Comparison of ENCODE assay signal across 8 mouse cellular contexts in genomic region chr2:12327216-12327615, GRCm38 (mm10). TPM values are rescaled to one million over a fixed set of nuclear protein-coding genes. Genes with fewer than 3 reads are reported as not detected.
DNase-seq lines count a peak whose midpoint lies in the region; ATAC-seq and TF ChIP-seq lines count a peak whose summit lies in the region.

No protein-coding gene starts in this region.

- peaks cover 20% of the 10 kb centered on the region for H3K4me1 ChIP-seq in heart, embryonic 15.5 days (replicated peaks)
- H3K4me1 ChIP-seq in kidney, postnatal 0 days (replicated peaks; ENCODE audit: insufficient read depth, low read length), result peaks cover 10% of the 10 kb centered on the region; the same call in 1 of the 2 replicates
- H3K4me1 ChIP-seq in stomach, embryonic 16.5 days (ENCODE audit: control insufficient read depth, insufficient read depth, low read length), result 0 out of 2 replicates have a peak, but pooled peaks cover 5% of the 10 kb centered on the region

- H3K36me3 ChIP-seq in heart, embryonic 15.5 days, result no peaks in the 10 kb centered on the region
- H3K36me3 ChIP-seq in kidney, postnatal 0 days (ENCODE audit: insufficient read depth, low read length), result no peaks in the 10 kb centered on the region
- H3K36me3 ChIP-seq in stomach, embryonic 16.5 days (ENCODE audit: control insufficient read depth, insufficient read depth, low read length), result no peaks in the 10 kb centered on the region

- WGBS in heart, embryonic 15.5 days, result 16% methylated on average over 10 of the region's 10 CpGs
- WGBS in kidney, postnatal 0 days, result 12% methylated on average over 10 of the region's 10 CpGs
- WGBS in stomach, embryonic 16.5 days, result 14% methylated on average over 10 of the region's 10 CpGs

- no peak for TF ChIP-seq CTCF in kidney, postnatal 0 days (IDR thresholded peaks at IDR 0.05; ENCODE audit: low read depth)

- H3K27ac ChIP-seq in heart, embryonic 15.5 days, result peak overlapping the region; percentile 21; the same call in 1 of the 2 replicates
- no peak overlapping the region for H3K27ac ChIP-seq in kidney, postnatal 0 days
- H3K27ac ChIP-seq in stomach, embryonic 16.5 days (ENCODE audit: low read length), result no peak overlapping the region

- ATAC-seq in heart, embryonic 15.5 days (replicated peaks; ENCODE audit: insufficient number of reproducible peaks, insufficient read depth, low FRiP score, low read depth), result no peak
- ATAC-seq in kidney, postnatal 0 days (replicated peaks; ENCODE audit: low FRiP score, low read depth), result peak; percentile 35; the same call in 1 of the 2 replicates
- peak; percentile 95 for ATAC-seq in megakaryocyte progenitor cell, adult 5-6 weeks (replicated peaks; ENCODE audit: poor library complexity)
- no peak for ATAC-seq in stomach, embryonic 16.5 days (ENCODE audit: insufficient read depth, low FRiP score)

- intact Hi-C loops in gastrocnemius, postnatal 14 days (cut with DNase I; ENCODE audit: low total_unique reads), result no loop called here

- peak overlapping the region; percentile 58 for H3K4me2 ChIP-seq in heart, embryonic 15.5 days
- peak overlapping the region; percentile 50 for H3K4me2 ChIP-seq in kidney, postnatal 0 days (ENCODE audit: low read length)
- H3K4me2 ChIP-seq in stomach, embryonic 16.5 days (ENCODE audit: low read depth, low read length), result peak overlapping the region; percentile 46

- H3K9ac ChIP-seq in heart, embryonic 15.5 days, result no peak overlapping the region
- H3K9ac ChIP-seq in kidney, postnatal 0 days (ENCODE audit: low read depth, low read length), result no peak overlapping the region
- no peak overlapping the region for H3K9ac ChIP-seq in stomach, embryonic 16.5 days (ENCODE audit: low read length)

- peak; percentile 11 for DNase-seq in gastrocnemius, postnatal 14 days
- DNase-seq in gastrocnemius, postnatal 25 days, result no peak
- DNase-seq in c-Kit-positive CD71-positive TER-119-negative erythroid progenitor cells, embryonic 14.5 days (ENCODE audit: low read depth), result peak; percentile 50
- DNase-seq in kidney, postnatal 0 days (ENCODE audit: low spot score), result peak; percentile 60
- DNase-seq in cerebellum, adult 11-12 months, result no peak

- H3K9me3 ChIP-seq in heart, embryonic 15.5 days (replicated peaks), result no peaks in the 10 kb centered on the region
- no peaks in the 10 kb centered on the region for H3K9me3 ChIP-seq in kidney, postnatal 0 days (replicated peaks; ENCODE audit: low read length)
- no peaks in the 10 kb centered on the region for H3K9me3 ChIP-seq in stomach, embryonic 16.5 days (replicated peaks; ENCODE audit: control insufficient read depth, low read length)

- peak overlapping the region; percentile 38 for H3K4me3 ChIP-seq in heart, embryonic 15.5 days
- H3K4me3 ChIP-seq in kidney, postnatal 0 days (replicated peaks; ENCODE audit: low read depth, low read length), result peak overlapping the region; percentile 16
- peak overlapping the region; percentile 19; the same call in 1 of the 2 replicates for H3K4me3 ChIP-seq in stomach, embryonic 16.5 days (replicated peaks; ENCODE audit: low read length)

- H3K27me3 ChIP-seq in heart, embryonic 15.5 days, result no peaks in the 10 kb centered on the region
- no peaks in the 10 kb centered on the region for H3K27me3 ChIP-seq in kidney, postnatal 0 days (ENCODE audit: insufficient read depth, low read length)
- H3K27me3 ChIP-seq in stomach, embryonic 16.5 days (ENCODE audit: control insufficient read depth, insufficient read depth, low read length), result no peaks in the 10 kb centered on the region

RNA-seq across cellular contexts. Expression of gene Itga8, which starts 25.5 kb away (rescaled TPM):
- 1 to 10 TPM; 3.4 to 5.0 TPM for total RNA-seq in gastrocnemius, postnatal 14 days (2021)
- total RNA-seq in gastrocnemius, postnatal 25 days (2021), result 1 to 10 TPM; 2.1 to 2.2 TPM
- 11.4 and 15.5 TPM in 2 replicates for polyA plus RNA-seq in heart, embryonic 15.5 days (2015; fragmentation: Nextera tagmentation; extraction: Ambion mirVana)
- 37.4 and 40.3 TPM in 2 replicates for polyA plus RNA-seq in kidney, postnatal 0 days (2015; fragmentation: Nextera tagmentation; extraction: Ambion mirVana)
- 0.12 and 0.17 TPM in 2 replicates for total RNA-seq in megakaryocyte progenitor cell, adult 5-6 weeks (2015)
- 0.34 and 1.2 TPM in 2 replicates for total RNA-seq in megakaryocyte progenitor cell, adult 5-6 weeks (2017)
- polyA plus RNA-seq in stomach, embryonic 16.5 days (2015; fragmentation: Nextera tagmentation; extraction: Ambion mirVana), result 19.6 and 23.4 TPM in 2 replicates

Comparison
In these comparisons a context has a peak if more than half of its experiments do, and no peak if none do; other contexts are left out.
1. DNase-seq: peak in gastrocnemius, postnatal 14 days (single experiment), c-Kit-positive CD71-positive TER-119-negative erythroid progenitor cells, embryonic 14.5 days (single experiment) and kidney, postnatal 0 days (single experiment); none in gastrocnemius, postnatal 25 days (single experiment) and cerebellum, adult 11-12 months (single experiment).
2. ATAC-seq: peak in kidney, postnatal 0 days (single experiment) and megakaryocyte progenitor cell, adult 5-6 weeks (single experiment); none in heart, embryonic 15.5 days (single experiment) and stomach, embryonic 16.5 days (single experiment).
3. Peak in every context shown above with its lines, with median percentiles within 50 percentile points of each other: H3K4me2 ChIP-seq and H3K4me3 ChIP-seq.